10 mouse cellular contexts compared by ENCODE assay signal in the genomic region with DNA sequence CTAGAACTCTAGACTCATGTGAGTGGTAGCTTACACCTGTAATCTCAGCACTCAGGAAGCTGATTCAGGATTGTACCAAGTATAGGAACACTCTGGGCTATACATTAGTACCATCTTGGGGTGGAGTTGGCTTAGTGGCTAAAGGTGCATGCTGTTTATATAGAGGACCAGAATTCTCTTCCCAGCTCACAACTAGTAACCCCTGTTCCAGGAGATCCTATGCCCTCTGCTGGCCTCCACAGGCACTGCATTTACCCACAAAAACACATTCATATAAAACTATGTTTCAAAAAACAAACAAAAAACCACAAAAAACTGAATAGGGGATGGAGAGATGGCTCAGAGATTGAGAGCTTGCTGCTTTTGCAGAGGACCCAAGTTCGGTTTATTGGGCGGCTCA. TPM values are rescaled to one million over a fixed set of nuclear protein-coding genes. Genes with fewer than 3 reads are reported as not detected.
DNase-seq lines count a peak whose midpoint lies in the region; ATAC-seq lines count a peak whose summit lies in the region.
"Had no signal": no experiment of that assay in that cellular context is flagged by ENCODE, and none has a peak within 500 bp of the region (broad histone marks: within the 10 kb centered on the region; RNA-seq: fewer than 3 reads in every experiment).

No protein-coding gene starts in this region.

- no peak for DNase-seq in frontal cortex, postnatal 10 days (ENCODE audit: low spot score in 2 of 2)
- DNase-seq in c-Kit-positive CD71-positive TER-119-positive erythroid progenitor cells, embryonic 14.5 days (ENCODE audit: low spot score) = peak; percentile 17
- peak; percentile 49 to 64 for DNase-seq in heart, postnatal 14 days
- DNase-seq in thymus, postnatal 25 days = peak; percentile 65

- intact Hi-C loops in heart, postnatal 14 days (cut with DNase I) = loop anchor here (2.0 kb wide), 1 partner anchor 125 kb away; no protein-coding TSS in a partner anchor

- H3K36me3 ChIP-seq in neural tube, embryonic 14.5 days (ENCODE audit: control insufficient read depth, insufficient read depth, low read length) = peaks cover 34% of the 10 kb centered on the region
- peaks cover 31% of the 10 kb centered on the region for H3K36me3 ChIP-seq in neural tube, embryonic 15.5 days
- H3K36me3 ChIP-seq in lung, embryonic 16.5 days (ENCODE audit: control insufficient read depth, insufficient read depth, low read length) = peaks cover 18% of the 10 kb centered on the region

- no peaks in the 10 kb centered on the region for H3K9me3 ChIP-seq in neural tube, embryonic 14.5 days (ENCODE audit: control insufficient read depth, low read length)
- no peaks in the 10 kb centered on the region for H3K9me3 ChIP-seq in neural tube, embryonic 15.5 days (replicated peaks)
- no peaks in the 10 kb centered on the region for H3K9me3 ChIP-seq in lung, embryonic 16.5 days (ENCODE audit: control insufficient read depth, low read length)
- H3K9me3 ChIP-seq: heart, embryonic 13.5 days; midbrain, embryonic 12.5 days had no signal

- no peak overlapping the region for H3K27ac ChIP-seq in neural tube, embryonic 14.5 days (ENCODE audit: low read depth, low read length)
- H3K27ac ChIP-seq in neural tube, embryonic 15.5 days (replicated peaks) = no peak overlapping the region
- no peak overlapping the region for H3K27ac ChIP-seq in lung, embryonic 16.5 days (ENCODE audit: low read length)
- H3K27ac ChIP-seq: heart, embryonic 13.5 days; midbrain, embryonic 12.5 days had no signal

- 50% methylated on average over 2 of the region's 2 CpGs for WGBS in neural tube, embryonic 14.5 days
- WGBS in neural tube, embryonic 15.5 days = 51% methylated on average over 2 of the region's 2 CpGs
- 34% methylated on average over 2 of the region's 2 CpGs for WGBS in lung, embryonic 16.5 days

- ATAC-seq in frontal cortex, adult (ENCODE audit: low TSS enrichment) = 0 out of 2 replicates have a peak, but pooled peaks have one; percentile 24
- 0 out of 2 replicates have a peak, but pooled peaks have one; percentile 22 for ATAC-seq in neural tube, embryonic 14.5 days (ENCODE audit: low read depth)
- ATAC-seq in neural tube, embryonic 15.5 days (ENCODE audit: low FRiP score) = no peak
- peak; percentile 24; the same call in 1 of the 2 replicates for ATAC-seq in lung, embryonic 16.5 days (ENCODE audit: low read depth)

- H3K4me1 ChIP-seq in neural tube, embryonic 14.5 days (ENCODE audit: control insufficient read depth, insufficient read depth, low read length) = no peaks in the 10 kb centered on the region
- H3K4me1 ChIP-seq in neural tube, embryonic 15.5 days = no peaks in the 10 kb centered on the region
- no peaks in the 10 kb centered on the region for H3K4me1 ChIP-seq in lung, embryonic 16.5 days (replicated peaks; ENCODE audit: control insufficient read depth, insufficient read depth, low read length)
- H3K4me1 ChIP-seq: heart, embryonic 13.5 days; midbrain, embryonic 12.5 days had no signal

- H3K9ac ChIP-seq in neural tube, embryonic 14.5 days (replicated peaks; ENCODE audit: low read depth, low read length) = no peak overlapping the region
- H3K9ac ChIP-seq in neural tube, embryonic 15.5 days (replicated peaks) = no peak overlapping the region
- no peak overlapping the region for H3K9ac ChIP-seq in lung, embryonic 16.5 days (ENCODE audit: low read length)
- H3K9ac ChIP-seq: heart, embryonic 13.5 days; midbrain, embryonic 12.5 days had no signal

- H3K27me3 ChIP-seq in neural tube, embryonic 14.5 days (ENCODE audit: control insufficient read depth, insufficient read depth, low read length) = no peaks in the 10 kb centered on the region
- no peaks in the 10 kb centered on the region for H3K27me3 ChIP-seq in neural tube, embryonic 15.5 days (replicated peaks)
- H3K27me3 ChIP-seq in lung, embryonic 16.5 days (ENCODE audit: control insufficient read depth, insufficient read depth, low read depth, low read length) = no peaks in the 10 kb centered on the region
- H3K27me3 ChIP-seq: heart, embryonic 13.5 days; midbrain, embryonic 12.5 days had no signal

- H3K4me2 ChIP-seq in neural tube, embryonic 14.5 days (ENCODE audit: low read depth, low read length) = no peak overlapping the region
- H3K4me2 ChIP-seq in neural tube, embryonic 15.5 days = no peak overlapping the region
- no peak overlapping the region for H3K4me2 ChIP-seq in lung, embryonic 16.5 days (ENCODE audit: low read depth, low read length)
- H3K4me2 ChIP-seq: heart, embryonic 13.5 days; midbrain, embryonic 12.5 days had no signal

- no peak overlapping the region for H3K4me3 ChIP-seq in neural tube, embryonic 14.5 days (ENCODE audit: low read depth, low read length)
- H3K4me3 ChIP-seq in neural tube, embryonic 15.5 days (replicated peaks) = no peak overlapping the region
- H3K4me3 ChIP-seq in lung, embryonic 16.5 days (ENCODE audit: low read length) = no peak overlapping the region
- H3K4me3 ChIP-seq: heart, embryonic 13.5 days; midbrain, embryonic 12.5 days had no signal

RNA-seq across cellular contexts. Expression of a gene that starts 15.8 kb away (rescaled TPM):
- polyA plus RNA-seq in neural tube, embryonic 14.5 days (2014; fragmentation: Nextera tagmentation; extraction: Ambion mirVana) = 1.8 and 2.0 TPM in 2 replicates
- 3.6 and 3.8 TPM in 2 replicates for polyA plus RNA-seq in neural tube, embryonic 15.5 days (2015; fragmentation: Nextera tagmentation; extraction: Ambion mirVana)
- total RNA-seq in heart, postnatal 14 days (2021) = not detected
- 0.38 and 0.39 TPM in 2 replicates for polyA plus RNA-seq in lung, embryonic 16.5 days (2015; fragmentation: Nextera tagmentation; extraction: Ambion mirVana)

RNA-seq across cellular contexts. Expression of a gene that starts 40.8 kb away (rescaled TPM):
- 62.7 and 70.4 TPM in 2 replicates for polyA plus RNA-seq in neural tube, embryonic 14.5 days (2014; fragmentation: Nextera tagmentation; extraction: Ambion mirVana)
- polyA plus RNA-seq in neural tube, embryonic 15.5 days (2015; fragmentation: Nextera tagmentation; extraction: Ambion mirVana) = 66.4 and 72.3 TPM in 2 replicates
- total RNA-seq in heart, postnatal 14 days (2021) = 10 to 100 TPM; 85.0 to 86.8 TPM
- 34.8 and 39.1 TPM in 2 replicates for polyA plus RNA-seq in lung, embryonic 16.5 days (2015; fragmentation: Nextera tagmentation; extraction: Ambion mirVana)

Comparison
In these comparisons a context has a peak if more than half of its experiments do, and no peak if none do; other contexts are left out.
1. DNase-seq: peak in c-Kit-positive CD71-positive TER-119-positive erythroid progenitor cells, embryonic 14.5 days (single experiment), heart, postnatal 14 days (2 of 2) and thymus, postnatal 25 days (single experiment); none in frontal cortex, postnatal 10 days (0 of 2).